Mouse (Mus musculus): ENCODE measurements around the gene Nptxr.

DNA sequence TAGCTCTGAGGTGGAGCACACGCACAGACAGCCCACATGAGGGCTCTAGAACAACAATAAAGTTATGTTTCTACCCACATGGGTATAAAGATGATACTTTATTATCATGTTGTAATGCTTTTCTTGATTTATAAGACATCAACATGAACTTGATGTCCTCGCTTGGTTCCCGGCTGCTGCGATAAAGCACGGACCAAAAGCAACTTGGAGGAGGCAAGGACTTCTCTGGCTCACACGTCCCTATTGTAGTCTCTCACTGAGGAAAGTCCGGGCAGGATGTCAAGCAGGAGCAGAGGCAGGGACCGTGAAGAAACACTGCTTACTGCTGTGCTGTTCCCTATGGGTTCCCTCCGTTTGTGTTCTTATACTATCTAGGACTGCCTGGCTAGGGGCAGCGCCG is 60.6 kb downstream of the Nptxr start:
- no peak for TF ChIP-seq CTCF (IDR thresholded peaks at IDR 0.05; ENCODE audit: low read depth, low read length)
- TF ChIP-seq POLR2A (IDR thresholded peaks at IDR 0.05; ENCODE audit: insufficient read depth, low read length): no peak
- no peak for TF ChIP-seq EP300 (IDR thresholded peaks at IDR 0.05; ENCODE audit: insufficient read depth, low read depth, low read length)
